Mouse (Mus musculus) lung, postnatal 0 days (tissue): ENCODE results near the gene Eif4a1. TPM values are rescaled to one million over a fixed set of nuclear protein-coding genes. Genes with fewer than 3 reads are reported as not detected.
"Not testable (repeated sequence)": the region's sequence is repeated elsewhere in the genome, so short reads cannot be mapped to it uniquely, and the experiment has no call there.

Experiments
- ATAC-seq: fragments of 200-750 bp; cut with Nextera tagmentation; 2 replicates; pipeline ENCODE4 v1.8.0; 2017; ENCODE audit warnings: moderate library complexity
- DNase-seq: peaks from one replicate; pipeline ENCODE4 v3.0.0-alpha.2; 2016; ENCODE audit warnings: low spot score
- H3K27ac ChIP-seq: fragments of 300-500 bp; sonication (generic); 2 replicates; pipeline ENCODE4 v1.5.1; 2014; ENCODE audit warnings: antibody characterized with exemption, mild to moderate bottlenecking, low read length, mixed read lengths
- H3K27me3 ChIP-seq: fragments of 300-500 bp; sonication (generic); replicated peaks from 2 replicates; pipeline ENCODE4 v1.6.1; 2014; ENCODE audit warnings: low read length, mixed read lengths; ENCODE audit not compliant: insufficient read depth
- H3K36me3 ChIP-seq: fragments of 300-500 bp; sonication (generic); 2 replicates; pipeline ENCODE4 v1.6.1; 2014; ENCODE audit warnings: low read length, mixed read lengths; ENCODE audit not compliant: insufficient read depth
- H3K4me1 ChIP-seq: fragments of 300-500 bp; sonication (generic); 2 replicates; pipeline ENCODE4 v1.6.1; 2014; ENCODE audit warnings: antibody characterized with exemption, low read depth, low read length, mixed read lengths; ENCODE audit not compliant: insufficient read depth
- H3K4me2 ChIP-seq: fragments of 300-500 bp; sonication (generic); replicated peaks from 2 replicates; pipeline ENCODE4 v1.6.1; 2014; ENCODE audit warnings: low read depth, mild to moderate bottlenecking, low read length, moderate library complexity, mixed read lengths
- H3K4me3 ChIP-seq: fragments of 300-500 bp; sonication (generic); 2 replicates; pipeline ENCODE4 v1.5.1; 2014; ENCODE audit warnings: low read depth, low read length
- H3K9ac ChIP-seq: fragments of 300-500 bp; sonication (generic); replicated peaks from 2 replicates; pipeline ENCODE4 v1.6.1; 2014; ENCODE audit warnings: low read depth, mild to moderate bottlenecking
- H3K9me3 ChIP-seq: fragments of 300-500 bp; sonication (generic); 2 replicates; pipeline ENCODE4 v1.6.1; 2016; ENCODE audit warnings: low read length, mixed read lengths
- CTCF ChIP-seq: IDR thresholded peaks from 2 replicates; pipeline ENCODE4 v1.5.1; 2016; ENCODE audit warnings: antibody characterized with exemption, mild to moderate bottlenecking
- EP300 ChIP-seq: IDR thresholded peaks from 2 replicates; pipeline ENCODE4 v1.6.1; 2016; ENCODE audit warnings: antibody characterized with exemption, mild to moderate bottlenecking, control low read depth
- WGBS: fragments of 180-500 bp; shearing (Covaris S2); extraction: QIAGEN DNeasy Blood & Tissue Kit; methylation state at CpG from one replicate; pipeline ENCODE4 v1.1.7; 2014; 5-methylcytosine and 5-hydroxymethylcytosine counted together
- polyA plus RNA-seq: library from polyadenylated mRNA; unstranded; fragments of >200 nt; fragmentation: Nextera tagmentation; extraction: Ambion mirVana; gene quantifications from 2 replicates; pipeline ENCODE4 v1.2.1, GENCODE M21; 2015

Eif4a1 gene
- polyA plus RNA-seq, 1 experiment from 2014 or later = 286 TPM

DNA sequence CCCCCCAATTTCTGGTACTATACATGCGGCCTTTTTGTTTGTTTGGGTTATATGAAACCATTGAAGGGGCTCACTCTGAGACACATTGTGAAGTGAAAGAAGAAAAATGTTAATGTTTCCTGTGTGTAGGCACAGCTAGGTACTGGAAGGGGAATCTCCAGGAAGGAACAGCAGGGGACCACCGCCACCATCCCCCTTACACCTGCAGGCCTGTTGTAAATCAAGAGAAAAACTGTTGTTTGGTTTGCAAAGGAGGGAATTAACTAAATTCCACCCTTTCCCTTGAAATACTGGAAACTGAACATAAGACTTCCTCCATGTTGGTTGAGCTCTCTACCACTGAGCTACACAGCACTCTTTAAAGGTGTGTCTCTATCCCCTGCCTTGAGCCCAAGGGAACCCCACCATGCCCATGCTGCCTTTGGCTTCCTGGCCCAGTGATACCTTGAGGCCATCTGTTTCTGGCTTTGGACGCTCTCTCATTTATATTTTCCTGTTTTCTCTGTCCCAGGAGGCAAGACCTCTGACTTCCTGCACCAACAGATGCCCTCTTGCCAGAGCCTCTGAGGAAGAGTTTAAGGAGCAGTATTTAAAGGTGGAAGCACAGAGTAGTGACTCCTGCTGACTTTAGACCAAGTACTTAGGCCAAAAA is 36.5 kb upstream of the Eif4a1 start:
- Histone ChIP-seq H3K9ac (no peak overlapping the region), H3K4me2 (no peak overlapping the region), H3K4me3 (no peak overlapping the region), H3K36me3 (no peaks in the 10 kb centered on the region), H3K27me3 (no peaks in the 10 kb centered on the region), H3K27ac (no peak overlapping the region), H3K9me3 (no peaks in the 10 kb centered on the region), H3K4me1 (no peaks in the 10 kb centered on the region)
- TF ChIP-seq EP300 (no peak), CTCF (no peak)
- 76% methylated on average over 3 of the region's 3 CpGs for WGBS
- no peak for ATAC-seq
- DNase-seq = no peak

DNA sequence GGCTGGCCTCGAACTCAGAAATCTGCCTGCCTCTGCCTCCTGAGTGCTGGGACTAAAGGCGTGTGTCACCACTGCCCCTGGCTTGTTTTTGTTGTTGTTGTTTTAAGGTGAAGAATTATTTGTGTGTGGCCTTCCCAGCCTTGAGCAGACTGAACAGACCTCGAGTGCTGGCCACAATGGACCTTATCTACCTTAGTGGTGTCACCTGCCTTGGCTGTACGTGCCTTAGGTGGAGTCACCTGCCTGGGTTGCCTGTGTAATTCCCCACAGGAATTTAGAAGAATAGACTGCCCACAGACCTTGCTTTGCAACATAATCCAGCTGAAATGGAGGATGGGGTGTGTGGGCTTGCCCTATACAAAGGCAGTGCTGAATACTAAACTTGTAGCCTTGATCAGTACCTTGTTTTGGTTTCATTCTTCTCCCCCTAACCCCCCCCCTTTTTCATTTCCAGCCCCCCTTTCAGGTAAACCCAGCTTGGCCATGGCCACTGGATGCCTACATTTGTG is 35.7 kb upstream of the Eif4a1 start:
- Histone ChIP-seq H3K36me3 (no peaks in the 10 kb centered on the region), H3K4me1 (no peaks in the 10 kb centered on the region), H3K4me2 (no peak overlapping the region), H3K9me3 (no peaks in the 10 kb centered on the region), H3K9ac (no peak overlapping the region), H3K4me3 (no peak overlapping the region), H3K27ac (no peak overlapping the region), H3K27me3 (no peaks in the 10 kb centered on the region)
- ATAC-seq (no peak), DNase-seq (no peak)
- TF ChIP-seq CTCF (no peak), EP300 (no peak)
- 83% methylated on average over 4 of the region's 4 CpGs for WGBS

DNA sequence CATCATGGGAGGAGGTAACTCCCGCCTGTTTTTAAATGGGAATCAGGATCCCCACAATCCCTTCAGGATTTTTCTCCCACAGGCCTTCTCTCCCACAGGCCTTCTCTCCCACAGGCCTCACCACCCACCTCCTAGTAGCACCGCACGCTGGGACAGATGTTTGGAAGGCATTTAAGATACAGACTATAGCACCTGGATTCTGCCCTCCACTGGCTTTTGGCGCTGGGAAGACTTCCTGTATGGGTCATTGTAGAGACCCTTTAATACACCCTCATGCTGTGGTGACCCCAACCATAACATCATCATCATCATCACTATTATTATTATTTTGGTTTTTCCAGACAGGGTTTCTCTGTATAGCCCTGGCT is 35.2 kb upstream of the Eif4a1 start:
- ATAC-seq = no peak
- H3K4me1 ChIP-seq = no peaks in the 10 kb centered on the region
- no peak overlapping the region for H3K27ac ChIP-seq
- no peak overlapping the region for H3K4me2 ChIP-seq
- H3K27me3 ChIP-seq = no peaks in the 10 kb centered on the region
- H3K4me3 ChIP-seq = no peak overlapping the region
- no peak for TF ChIP-seq EP300
- TF ChIP-seq CTCF = no peak
- 87% methylated on average over 4 of the region's 4 CpGs for WGBS
- no peaks in the 10 kb centered on the region for H3K36me3 ChIP-seq
- no peak overlapping the region for H3K9ac ChIP-seq
- no peak for DNase-seq
- no peaks in the 10 kb centered on the region for H3K9me3 ChIP-seq

DNA sequence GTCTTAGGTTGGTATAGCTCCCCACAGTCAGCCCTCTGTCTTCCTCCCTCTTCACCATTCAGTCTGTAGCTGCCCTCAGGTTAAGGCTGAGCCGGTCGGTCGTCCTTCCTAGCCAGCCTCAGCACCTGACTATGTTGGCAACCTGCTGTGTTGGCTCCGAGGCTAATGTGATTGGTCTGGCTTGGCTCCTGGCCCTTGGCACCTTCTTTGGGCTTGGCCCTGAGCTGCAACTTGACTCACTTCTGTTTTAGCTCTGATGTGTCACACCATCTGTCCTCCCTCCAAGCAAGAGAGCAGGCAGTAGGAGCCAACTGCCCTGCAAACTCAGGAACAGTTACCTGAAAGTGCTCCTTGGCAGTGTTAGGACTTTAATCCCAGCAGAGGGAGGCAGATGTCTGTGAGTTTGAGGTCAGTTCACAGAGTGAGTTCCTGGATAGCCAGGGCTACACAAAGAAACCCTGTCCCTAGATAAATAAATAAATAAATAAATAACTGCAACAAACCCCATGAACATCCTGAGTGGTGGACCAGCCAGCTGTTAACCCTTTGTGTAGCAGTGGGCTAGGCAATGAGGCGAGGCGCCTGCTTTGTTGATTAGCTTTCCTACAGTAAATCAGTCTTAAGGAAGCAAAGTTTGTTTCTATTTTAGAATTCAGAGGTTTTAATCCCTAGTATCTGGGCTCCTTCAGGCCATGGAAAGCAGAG is 34.7 kb upstream of the Eif4a1 start:
- WGBS = 56% methylated on average over 6 of the region's 6 CpGs
- ATAC-seq (no peak), DNase-seq (peak; percentile 11)
- TF ChIP-seq CTCF (no peak), EP300 (no peak)
- Histone ChIP-seq H3K9ac (no peak overlapping the region), H3K4me2 (no peak overlapping the region), H3K4me3 (no peak overlapping the region), H3K36me3 (no peaks in the 10 kb centered on the region), H3K9me3 (no peaks in the 10 kb centered on the region), H3K4me1 (no peaks in the 10 kb centered on the region), H3K27me3 (no peaks in the 10 kb centered on the region), H3K27ac (no peak overlapping the region)

DNA sequence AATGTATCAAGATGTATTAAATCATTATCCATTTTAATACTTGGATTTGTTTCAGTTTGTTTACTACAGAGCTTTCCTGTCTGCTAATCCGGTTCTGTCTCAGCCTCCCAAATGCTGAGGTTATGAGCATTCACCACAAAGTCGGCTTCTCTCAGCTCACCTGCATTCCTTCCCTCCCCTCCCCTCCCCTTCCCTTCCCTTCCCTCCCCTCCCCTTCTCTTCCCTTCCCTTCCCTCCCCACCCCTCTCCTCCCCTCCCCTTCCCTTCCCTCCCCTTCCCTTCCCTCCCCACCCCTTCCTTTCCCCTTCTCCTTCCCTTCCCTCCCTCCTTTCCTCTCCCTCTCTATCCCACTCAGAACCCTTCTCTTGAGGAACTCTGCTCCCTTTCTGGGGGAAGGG is 32.4 kb upstream of the Eif4a1 start:
- no peak overlapping the region for H3K4me3 ChIP-seq
- H3K36me3 ChIP-seq = no peaks in the 10 kb centered on the region
- no peaks in the 10 kb centered on the region for H3K9me3 ChIP-seq
- no peak for TF ChIP-seq EP300
- no peak for TF ChIP-seq CTCF
- no peaks in the 10 kb centered on the region for H3K27me3 ChIP-seq
- no peak overlapping the region for H3K9ac ChIP-seq
- DNase-seq (no peak), ATAC-seq (no peak)
- H3K27ac ChIP-seq = no peak overlapping the region
- 5% methylated on average over 2 of the region's 2 CpGs for WGBS
- H3K4me1 ChIP-seq = no peaks in the 10 kb centered on the region
- H3K4me2 ChIP-seq = no peak overlapping the region

DNA sequence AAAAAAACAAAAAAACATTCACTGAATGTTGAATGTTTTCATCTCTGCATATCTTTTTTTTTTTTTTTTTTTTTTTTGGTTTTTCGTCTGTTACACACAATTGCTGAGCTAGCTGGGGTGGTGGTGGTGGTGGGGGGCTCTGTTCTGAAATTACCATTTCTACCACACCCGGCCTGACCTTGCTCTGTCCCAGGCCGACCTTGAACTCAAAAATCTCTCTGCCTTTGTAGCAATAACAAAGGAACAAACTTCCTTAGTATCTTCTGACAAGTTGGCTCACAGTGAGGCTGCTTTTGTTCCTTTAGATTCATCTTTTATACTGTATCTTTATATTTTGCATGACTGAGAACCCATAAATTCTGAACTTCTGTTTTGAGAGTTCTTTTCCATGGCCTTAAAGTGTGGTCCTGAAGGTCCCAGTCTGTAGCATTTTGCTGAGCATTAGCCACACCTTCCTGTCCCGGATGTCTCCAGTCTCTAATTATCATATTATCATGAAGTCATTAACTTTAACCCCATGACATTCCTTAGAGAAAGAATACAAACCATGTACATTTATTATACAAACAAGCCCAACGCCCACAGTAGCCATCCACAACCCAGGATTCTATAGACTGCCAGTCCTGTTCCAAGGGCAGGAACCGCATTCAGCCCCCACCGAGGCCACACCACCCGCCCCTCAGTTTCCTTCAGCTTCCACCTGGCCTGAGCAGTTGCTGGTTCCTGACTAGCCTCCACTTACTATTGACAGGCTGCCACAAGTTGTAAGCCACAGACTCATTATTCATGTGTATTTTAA is 31.8 kb upstream of the Eif4a1 start:
- Histone ChIP-seq H3K9me3 (no peaks in the 10 kb centered on the region), H3K27me3 (no peaks in the 10 kb centered on the region)
- WGBS = 48% methylated on average over 8 of the region's 8 CpGs

DNA sequence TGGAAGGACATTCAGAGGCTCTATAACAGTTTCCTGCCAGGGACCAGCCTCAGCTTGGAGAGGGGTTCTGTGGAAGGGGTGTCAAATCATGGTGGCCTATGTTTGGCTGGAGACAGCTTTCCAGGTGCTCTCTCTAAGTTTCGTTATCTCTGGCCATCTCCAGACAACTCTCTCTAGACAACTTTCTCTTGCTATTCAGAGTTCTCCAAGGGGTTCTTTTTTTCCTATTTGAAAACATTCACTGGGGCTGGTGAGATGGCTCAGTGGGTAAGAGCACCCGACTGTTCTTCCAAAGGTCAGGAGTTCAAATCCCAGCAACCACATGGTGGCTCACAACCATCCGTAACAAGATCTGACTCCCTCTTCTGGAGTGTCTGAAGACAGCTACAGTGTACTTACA is 31.2 kb upstream of the Eif4a1 start:
- H3K9ac ChIP-seq, DNase-seq, H3K4me3 ChIP-seq, H3K36me3 ChIP-seq, H3K4me1 ChIP-seq, H3K4me2 ChIP-seq, H3K27ac ChIP-seq, H3K27me3 ChIP-seq, ATAC-seq, H3K9me3 ChIP-seq: not testable (repeated sequence)
- 68% methylated on average over 2 of the region's 3 CpGs for WGBS

More for the DNA sequence above, 31.8 kb upstream of the Eif4a1 start:
- Histone ChIP-seq H3K27ac (no peak overlapping the region), H3K4me2 (no peak overlapping the region), H3K9ac (no peak overlapping the region), H3K36me3 (no peaks in the 10 kb centered on the region), H3K4me1 (no peaks in the 10 kb centered on the region), H3K4me3 (no peak overlapping the region)
- no peak for ATAC-seq
- no peak for DNase-seq
- TF ChIP-seq EP300 (no peak), CTCF (no peak)

DNA sequence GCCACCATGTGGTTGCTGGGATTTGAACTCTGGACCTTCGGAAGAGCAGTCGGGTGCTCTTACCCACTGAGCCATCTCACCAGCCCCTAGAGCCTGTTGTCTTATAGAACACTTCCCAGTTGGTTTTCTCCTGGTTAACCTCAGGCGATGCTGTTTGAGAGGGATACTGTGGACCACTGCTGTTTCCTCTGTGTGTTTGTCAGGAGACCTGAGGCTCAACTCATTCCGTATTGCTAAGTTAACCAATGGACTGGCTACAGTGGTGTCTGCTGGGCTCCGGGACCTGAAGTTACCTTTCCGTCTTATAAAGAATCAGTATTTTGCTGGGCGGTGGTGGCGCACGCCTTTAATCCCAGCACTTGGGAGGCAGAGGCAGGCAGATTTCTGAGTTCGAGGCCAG is 30.7 kb upstream of the Eif4a1 start:
- not testable (repeated sequence) for H3K4me2 ChIP-seq, H3K36me3 ChIP-seq, H3K4me3 ChIP-seq, H3K27ac ChIP-seq, DNase-seq, H3K9ac ChIP-seq, H3K9me3 ChIP-seq, ATAC-seq, H3K4me1 ChIP-seq, H3K27me3 ChIP-seq
- WGBS = 92% methylated on average over 9 of the region's 10 CpGs
